11 mouse cellular contexts compared by ENCODE assay signal in genomic region chr5:120464321-120464720, GRCm38 (mm10). TPM values are rescaled to one million over a fixed set of nuclear protein-coding genes. Genes with fewer than 3 reads are reported as not detected.
A peak's percentile ranks its signal among the peaks of the same experiment; 100 is the strongest.
DNase-seq lines count a peak whose midpoint lies in the region; ATAC-seq and TF ChIP-seq lines count a peak whose summit lies in the region.
"Had no signal": no experiment of that assay in that cellular context is flagged by ENCODE, and none has a peak within 500 bp of the region (broad histone marks: within the 10 kb centered on the region; RNA-seq: fewer than 3 reads in every experiment).

No protein-coding gene starts in this region.

- no peak for DNase-seq in heart, postnatal 0 days (ENCODE audit: low spot score)
- DNase-seq in heart, embryonic 10.5 days (ENCODE audit: low spot score) = no peak
- DNase-seq in retina, embryonic 14.5 days (ENCODE audit: low spot score) = peak; percentile 34
- no peak for DNase-seq in retina, postnatal 1 day
- peak; percentile 82 for DNase-seq in R1 (ENCODE audit: low read depth, low spot score)
- DNase-seq in ovary, postnatal 14 days (ENCODE audit: low spot score) = no peak
- no peak for DNase-seq in kidney, postnatal 25 days

- TF ChIP-seq EP300 in heart, postnatal 0 days (IDR thresholded peaks at IDR 0.05; ENCODE audit: low read depth) = no peak

- H3K4me3 ChIP-seq in heart, postnatal 0 days (ENCODE audit: low read depth, low read length) = no peak overlapping the region
- no peak overlapping the region for H3K4me3 ChIP-seq in heart, embryonic 10.5 days
- no peak overlapping the region for H3K4me3 ChIP-seq in small intestine, adult 2 months (ENCODE audit: low read depth, low read length)

- no peak overlapping the region for H3K9ac ChIP-seq in heart, postnatal 0 days (replicated peaks; ENCODE audit: low read depth, low read length)

- no peaks in the 10 kb centered on the region for H3K36me3 ChIP-seq in heart, postnatal 0 days (replicated peaks; ENCODE audit: control insufficient read depth, insufficient read depth, low read length)
- H3K36me3 ChIP-seq in heart, embryonic 10.5 days = no peaks in the 10 kb centered on the region
- H3K36me3 ChIP-seq in small intestine, adult 2 months (ENCODE audit: control insufficient read depth, insufficient read depth, low read length) = no peaks in the 10 kb centered on the region

- H3K27me3 ChIP-seq in heart, postnatal 0 days (ENCODE audit: control insufficient read depth, insufficient read depth, low read length) = no peaks in the 10 kb centered on the region
- peaks cover 46% of the 10 kb centered on the region; the same call in 1 of the 2 replicates for H3K27me3 ChIP-seq in heart, embryonic 10.5 days (ENCODE audit: insufficient read depth, poor library complexity, severe bottlenecking)
- no peaks in the 10 kb centered on the region for H3K27me3 ChIP-seq in small intestine, adult 2 months (ENCODE audit: control insufficient read depth, insufficient read depth, low read length)

- no peak overlapping the region for H3K4me2 ChIP-seq in heart, postnatal 0 days (ENCODE audit: low read depth, low read length)

- peak; percentile 29 for TF ChIP-seq CTCF in heart, postnatal 0 days (IDR thresholded peaks at IDR 0.05; ENCODE audit: low read depth)
- peak; percentile 44; the same call in 1 of the 2 replicates for TF ChIP-seq CTCF in small intestine, adult 2 months (IDR thresholded peaks at IDR 0.05; ENCODE audit: extremely low read depth, insufficient read length, insufficient replicate concordance, low read depth, low read length)

- H3K9me3 ChIP-seq in heart, postnatal 0 days (replicated peaks; ENCODE audit: control insufficient read depth, low read length) = no peaks in the 10 kb centered on the region
- H3K9me3 ChIP-seq in heart, embryonic 10.5 days = no peaks in the 10 kb centered on the region

- no peak for TF ChIP-seq POLR2A in small intestine, adult 2 months (IDR thresholded peaks at IDR 0.05; ENCODE audit: low read depth, low read length)

- WGBS in heart, postnatal 0 days = 75% methylated on average over 4 of the region's 4 CpGs
- 73% methylated on average over 4 of the region's 4 CpGs for WGBS in heart, embryonic 10.5 days
- WGBS in small intestine, adult 2 months = 88% methylated on average over 4 of the region's 4 CpGs

- no peak for ATAC-seq in heart, postnatal 0 days (ENCODE audit: insufficient read depth, low read depth)

- H3K4me1 ChIP-seq in heart, postnatal 0 days (ENCODE audit: control insufficient read depth, insufficient read depth) = peaks cover 4% of the 10 kb centered on the region; the same call in 1 of the 2 replicates
- H3K4me1 ChIP-seq in heart, embryonic 10.5 days = peaks cover 15% of the 10 kb centered on the region
- H3K4me1 ChIP-seq in small intestine, adult 2 months (ENCODE audit: control insufficient read depth, insufficient read depth, insufficient read length, low read length) = peaks cover 16% of the 10 kb centered on the region

- H3K27ac ChIP-seq in heart, postnatal 0 days (ENCODE audit: low read depth) = no peak overlapping the region
- H3K27ac ChIP-seq in heart, embryonic 10.5 days = no peak overlapping the region
- H3K27ac ChIP-seq in small intestine, adult 2 months (ENCODE audit: insufficient read depth, low read depth, low read length) = no peak overlapping the region
- H3K27ac ChIP-seq: macrophage had no signal

RNA-seq across cellular contexts. Expression of gene Sdsl, which starts 8.3 kb away (rescaled TPM):
- 17.0 and 30.3 TPM in 2 replicates for total RNA-seq in heart, postnatal 0 days (2014; rRNA removed; ENCODE audit: low replicate concordance)
- 20.7 TPM in 2 replicates for polyA plus RNA-seq in heart, postnatal 0 days (2015; fragmentation: Nextera tagmentation; extraction: Ambion mirVana)
- 7.5 and 7.7 TPM in 2 replicates for polyA plus RNA-seq in heart, embryonic 10.5 days (2016; fragmentation: Nextera tagmentation; extraction: Ambion mirVana)
- polyA plus RNA-seq in small intestine, adult 2 months (2012; rRNA removed) = 27.3 and 46.4 TPM in 2 replicates
- polyA plus RNA-seq: macrophage had no signal

RNA-seq across cellular contexts. Expression of gene Sds, which starts 12.0 kb away (rescaled TPM):
- total RNA-seq in heart, postnatal 0 days (2014; rRNA removed; ENCODE audit: low replicate concordance) = not detected in 2 replicates
- polyA plus RNA-seq in heart, postnatal 0 days (2015; fragmentation: Nextera tagmentation; extraction: Ambion mirVana) = not detected in 2 replicates
- 0.16 and 0.23 TPM in 2 replicates for polyA plus RNA-seq in heart, embryonic 10.5 days (2016; fragmentation: Nextera tagmentation; extraction: Ambion mirVana)
- polyA plus RNA-seq in small intestine, adult 2 months (2012; rRNA removed) = not detected in 2 replicates
- total RNA-seq: layer of hippocampus, postnatal 10 days had no signal
- polyA plus RNA-seq: macrophage had no signal

RNA-seq across cellular contexts. Expression of gene Lhx5, which starts 32.8 kb away (rescaled TPM):
- total RNA-seq in heart, postnatal 0 days (2014; rRNA removed; ENCODE audit: low replicate concordance) = not detected in 2 replicates
- not detected in 2 replicates for polyA plus RNA-seq in heart, postnatal 0 days (2015; fragmentation: Nextera tagmentation; extraction: Ambion mirVana)
- polyA plus RNA-seq in heart, embryonic 10.5 days (2016; fragmentation: Nextera tagmentation; extraction: Ambion mirVana) = 0.05 TPM in 1 of 2 replicates, not detected in the other
- polyA plus RNA-seq in small intestine, adult 2 months (2012; rRNA removed) = 0.38 TPM in 2 replicates
- polyA plus RNA-seq: heart, embryonic 16.5 days; macrophage had no signal

RNA-seq across cellular contexts. Expression of gene Plbd2, which starts 39.1 kb away (rescaled TPM):
- total RNA-seq in heart, postnatal 0 days (2014; rRNA removed; ENCODE audit: low replicate concordance) = 38.1 and 38.3 TPM in 2 replicates
- 43.9 and 47.2 TPM in 2 replicates for polyA plus RNA-seq in heart, postnatal 0 days (2015; fragmentation: Nextera tagmentation; extraction: Ambion mirVana)
- polyA plus RNA-seq in heart, embryonic 10.5 days (2016; fragmentation: Nextera tagmentation; extraction: Ambion mirVana) = 43.9 and 46.6 TPM in 2 replicates
- polyA plus RNA-seq in small intestine, adult 2 months (2012; rRNA removed) = 19.9 and 24.3 TPM in 2 replicates

RNA-seq across cellular contexts. Expression of gene Slc8b1, which starts 46.6 kb away (rescaled TPM):
- total RNA-seq in heart, postnatal 0 days (2014; rRNA removed; ENCODE audit: low replicate concordance) = 4.2 and 16.0 TPM in 2 replicates
- polyA plus RNA-seq in heart, postnatal 0 days (2015; fragmentation: Nextera tagmentation; extraction: Ambion mirVana) = 3.4 and 3.6 TPM in 2 replicates
- polyA plus RNA-seq in heart, embryonic 10.5 days (2016; fragmentation: Nextera tagmentation; extraction: Ambion mirVana) = 4.2 and 5.9 TPM in 2 replicates
- 8.0 and 12.1 TPM in 2 replicates for polyA plus RNA-seq in small intestine, adult 2 months (2012; rRNA removed)

Comparison
In these comparisons a context has a peak if more than half of its experiments do, and no peak if none do; other contexts are left out.
1. DNase-seq: peak in retina, embryonic 14.5 days (single experiment) and R1 (single experiment); none in heart, postnatal 0 days (single experiment), heart, embryonic 10.5 days (single experiment), retina, postnatal 1 day (single experiment), ovary, postnatal 14 days (single experiment) and kidney, postnatal 25 days (0 of 2).